Mouse (Mus musculus) limb, embryonic 11.5 days (tissue): Measurements from ENCODE around the gene Fam205c. TPM values are rescaled to one million over a fixed set of nuclear protein-coding genes. Genes with fewer than 3 reads are reported as not detected.
A peak's percentile ranks its signal among the peaks of the same experiment; 100 is the strongest.

Experiments used
- ATAC-seq: fragments of 200-750 bp; cut with Nextera tagmentation; 2 replicates; pipeline ENCODE4 v1.8.0; 2017; ENCODE audit warnings: low read depth; ENCODE audit not compliant: insufficient number of reproducible peaks, low FRiP score, low TSS enrichment
- DNase-seq: peaks from one replicate; pipeline ENCODE4 v3.0.0-alpha.2; 2015; ENCODE audit warnings: low spot score
- H3K27ac ChIP-seq: fragments of 300-500 bp; sonication (generic); replicated peaks from 2 replicates; pipeline ENCODE4 v1.5.1; 2014; ENCODE audit warnings: low read depth, mild to moderate bottlenecking, low read length
- H3K27me3 ChIP-seq: fragments of 300-500 bp; sonication (generic); 2 replicates; pipeline ENCODE4 v1.6.1; 2014; ENCODE audit warnings: mild to moderate bottlenecking, low read length, mixed read lengths; ENCODE audit not compliant: control insufficient read depth, insufficient read depth
- H3K36me3 ChIP-seq: fragments of 300-500 bp; sonication (generic); 2 replicates; pipeline ENCODE4 v1.6.1; 2014; ENCODE audit warnings: mild to moderate bottlenecking, low read length, moderate library complexity, mixed read lengths; ENCODE audit not compliant: control insufficient read depth, insufficient read depth
- H3K4me1 ChIP-seq: fragments of 300-500 bp; sonication (generic); 2 replicates; pipeline ENCODE4 v1.6.1; 2014; ENCODE audit warnings: low read length, mixed read lengths; ENCODE audit not compliant: control insufficient read depth, insufficient read depth
- H3K4me2 ChIP-seq: fragments of 300-500 bp; sonication (generic); 2 replicates; pipeline ENCODE4 v1.6.1; 2014; ENCODE audit warnings: low read depth, mild to moderate bottlenecking, moderate library complexity; ENCODE audit not compliant: severe bottlenecking
- H3K4me3 ChIP-seq: fragments of 300-500 bp; sonication (generic); 2 replicates; pipeline ENCODE4 v1.5.1; 2014; ENCODE audit warnings: low read depth, low read length
- H3K9ac ChIP-seq: fragments of 300-500 bp; sonication (generic); 2 replicates; pipeline ENCODE4 v1.6.1; 2014; ENCODE audit warnings: mild to moderate bottlenecking, low read length
- H3K9me3 ChIP-seq: fragments of 300-500 bp; sonication (generic); 2 replicates; pipeline ENCODE4 v1.6.1; 2016; ENCODE audit warnings: low read length; ENCODE audit not compliant: control insufficient read depth
- WGBS: fragments of 180-500 bp; shearing (Covaris S2); extraction: QIAGEN DNeasy Blood & Tissue Kit; methylation state at CpG from one replicate; pipeline ENCODE4 v1.1.7; 2014; 5-methylcytosine and 5-hydroxymethylcytosine counted together
- polyA plus RNA-seq: library from polyadenylated mRNA; unstranded; fragments of >200 nt; fragmentation: Nextera tagmentation; extraction: Ambion mirVana; gene quantifications from 2 replicates; pipeline ENCODE4 v1.2.1, GENCODE M21; 2014

Gene Fam205c
- polyA plus RNA-seq = not detected in 2 replicates

GRCm38 (mm10) chr4:42874134-42874533, at the start of gene Fam205c:
Gene Fam205c, minus strand, starts transcription at chr4:42874234.
- Histone ChIP-seq H3K9ac (no peak within 1 kb of the TSS), H3K27ac (no peak within 1 kb of the TSS), H3K36me3 (no peaks in the 10 kb centered on the region), H3K4me3 (no peak within 1 kb of the TSS), H3K4me1 (no peaks in the 10 kb centered on the region), H3K27me3 (no peaks in the 10 kb centered on the region), H3K9me3 (no peaks in the 10 kb centered on the region), H3K4me2 (no peak within 1 kb of the TSS)
- ATAC-seq = no peak
- WGBS = 87% methylated on average over 7 of the region's 7 CpGs
- DNase-seq = no peak

- no peak overlapping the region for H3K27ac ChIP-seq
- 83% methylated on average over 8 of the region's 8 CpGs for WGBS
- no peaks in the 10 kb centered on the region for H3K9me3 ChIP-seq
- no peaks in the 10 kb centered on the region for H3K4me1 ChIP-seq
- H3K4me3 ChIP-seq = no peak overlapping the region
- no peak overlapping the region for H3K4me2 ChIP-seq
- no peak overlapping the region for H3K9ac ChIP-seq
- peaks cover 13% of the 10 kb centered on the region for H3K27me3 ChIP-seq
- DNase-seq (no peak), ATAC-seq (no peak)
- H3K36me3 ChIP-seq = no peaks in the 10 kb centered on the region
These were observed 48.4 kb upstream of the Fam205c start for GRCm38 (mm10) chr4:42922461-42922860.

- Histone ChIP-seq H3K4me2 (no peak overlapping the region), H3K9me3 (no peaks in the 10 kb centered on the region), H3K27ac (no peak overlapping the region), H3K4me3 (no peak overlapping the region), H3K36me3 (no peaks in the 10 kb centered on the region), H3K27me3 (peaks cover 17% of the 10 kb centered on the region), H3K9ac (no peak overlapping the region), H3K4me1 (no peaks in the 10 kb centered on the region)
- DNase-seq (no peak), ATAC-seq (no peak)
- 71% methylated on average over 6 of the region's 6 CpGs for WGBS
These were observed 48.0 kb upstream of the Fam205c start for GRCm38 (mm10) chr4:42922056-42922455.

- Histone ChIP-seq H3K9me3 (no peaks in the 10 kb centered on the region), H3K36me3 (no peaks in the 10 kb centered on the region), H3K9ac (no peak overlapping the region), H3K4me1 (no peaks in the 10 kb centered on the region), H3K4me3 (no peak overlapping the region), H3K27ac (no peak overlapping the region), H3K4me2 (no peak overlapping the region), H3K27me3 (peaks cover 22% of the 10 kb centered on the region)
- 85% methylated on average over 2 of the region's 2 CpGs for WGBS
- no peak for ATAC-seq
- DNase-seq = no peak
These were observed 47.5 kb upstream of the Fam205c start for GRCm38 (mm10) chr4:42921536-42921935.

- Histone ChIP-seq H3K36me3 (no peaks in the 10 kb centered on the region), H3K9me3 (no peaks in the 10 kb centered on the region), H3K4me1 (no peaks in the 10 kb centered on the region), H3K4me3 (no peak overlapping the region), H3K27me3 (peaks cover 30% of the 10 kb centered on the region), H3K27ac (no peak overlapping the region), H3K4me2 (no peak overlapping the region), H3K9ac (no peak overlapping the region)
- DNase-seq (no peak), ATAC-seq (no peak)
- 84% methylated on average over 9 of the region's 9 CpGs for WGBS
These were observed 46.7 kb upstream of the Fam205c start for GRCm38 (mm10) chr4:42920726-42921125.

GRCm38 (mm10) chr4:42917402-42917774, 43.4 kb upstream of the Fam205c start:
- H3K36me3 ChIP-seq = no peaks in the 10 kb centered on the region
- peak overlapping the region; percentile 84 for H3K4me2 ChIP-seq
- no peaks in the 10 kb centered on the region for H3K4me1 ChIP-seq
- H3K9me3 ChIP-seq = no peaks in the 10 kb centered on the region
- H3K27me3 ChIP-seq = peaks cover 43% of the 10 kb centered on the region
- no peak overlapping the region for H3K27ac ChIP-seq
- H3K9ac ChIP-seq = peak overlapping the region; percentile 55
- WGBS = 3% methylated on average over 26 of the region's 26 CpGs
- DNase-seq (peak; percentile 27), ATAC-seq (no peak)
- H3K4me3 ChIP-seq = peak overlapping the region; percentile 49

GRCm38 (mm10) chr4:42916617-42917401, 42.8 kb upstream of the Fam205c start, which contains the start of gene Phf24:
Gene Phf24, plus strand, starts transcription at chr4:42916660.
- Histone ChIP-seq H3K27ac (no peak within 1 kb of the TSS), H3K36me3 (no peaks in the 10 kb centered on the region), H3K4me2 (peak within 1 kb of the TSS; percentile 84), H3K9me3 (no peaks in the 10 kb centered on the region), H3K9ac (peak within 1 kb of the TSS; percentile 55), H3K27me3 (peaks cover 43% of the 10 kb centered on the region), H3K4me1 (no peaks in the 10 kb centered on the region), H3K4me3 (peak within 1 kb of the TSS; percentile 49)
- ATAC-seq (0 out of 2 replicates have a peak, but pooled peaks have one; percentile 31), DNase-seq (peak; percentile 52)
- WGBS = under 1% methylated on average over 68 of the region's 90 CpGs

- WGBS = 93% methylated on average over 1 of the region's 1 CpGs
- H3K27ac ChIP-seq = no peak overlapping the region
- no peak overlapping the region for H3K4me3 ChIP-seq
- no peaks in the 10 kb centered on the region for H3K36me3 ChIP-seq
- H3K4me1 ChIP-seq = no peaks in the 10 kb centered on the region
- H3K27me3 ChIP-seq = peaks cover 43% of the 10 kb centered on the region
- DNase-seq = no peak
- no peak overlapping the region for H3K9ac ChIP-seq
- no peak for ATAC-seq
- H3K9me3 ChIP-seq = no peaks in the 10 kb centered on the region
- H3K4me2 ChIP-seq = no peak overlapping the region
These were observed 41.9 kb upstream of the Fam205c start for GRCm38 (mm10) chr4:42915966-42916365.
